Mouse (Mus musculus) embryonic fibroblast, embryonic 13.5 days (primary cell): ENCODE data around the gene Rph3a.

Experiments used
- CTCF ChIP-seq: IDR thresholded peaks from 2 replicates; pipeline ENCODE4 v1.5.1; 2011; ENCODE audit warnings: mild to moderate bottlenecking, control low read depth, low read length, moderate library complexity, borderline replicate concordance; ENCODE audit not compliant: insufficient read depth
- POLR2A ChIP-seq: IDR thresholded peaks from 2 replicates; pipeline ENCODE4 v1.6.1; 2011; ENCODE audit warnings: low read depth, mild to moderate bottlenecking, control low read depth, low read length, moderate library complexity

- TF ChIP-seq POLR2A (no peak), CTCF (no peak)
Observed at GRCm38 (mm10) chr5:121058261-121058660, 48.4 kb upstream of the Rph3a start.
